Mouse (Mus musculus) lung, postnatal 0 days (tissue): ENCODE results near the gene 1700001O22Rik. TPM values are rescaled to one million over a fixed set of nuclear protein-coding genes. Genes with fewer than 3 reads are reported as not detected.
A peak's percentile ranks its signal among the peaks of the same experiment; 100 is the strongest.

Experiments used
- ATAC-seq: fragments of 200-750 bp; cut with Nextera tagmentation; 2 replicates; pipeline ENCODE4 v1.8.0; 2017; ENCODE audit warnings: moderate library complexity
- DNase-seq: peaks from one replicate; pipeline ENCODE4 v3.0.0-alpha.2; 2016; ENCODE audit warnings: low spot score
- H3K27ac ChIP-seq: fragments of 300-500 bp; sonication (generic); 2 replicates; pipeline ENCODE4 v1.5.1; 2014; ENCODE audit warnings: antibody characterized with exemption, mild to moderate bottlenecking, low read length, mixed read lengths
- H3K27me3 ChIP-seq: fragments of 300-500 bp; sonication (generic); replicated peaks from 2 replicates; pipeline ENCODE4 v1.6.1; 2014; ENCODE audit warnings: low read length, mixed read lengths; ENCODE audit not compliant: insufficient read depth
- H3K36me3 ChIP-seq: fragments of 300-500 bp; sonication (generic); 2 replicates; pipeline ENCODE4 v1.6.1; 2014; ENCODE audit warnings: low read length, mixed read lengths; ENCODE audit not compliant: insufficient read depth
- H3K4me1 ChIP-seq: fragments of 300-500 bp; sonication (generic); 2 replicates; pipeline ENCODE4 v1.6.1; 2014; ENCODE audit warnings: antibody characterized with exemption, low read depth, low read length, mixed read lengths; ENCODE audit not compliant: insufficient read depth
- H3K4me2 ChIP-seq: fragments of 300-500 bp; sonication (generic); replicated peaks from 2 replicates; pipeline ENCODE4 v1.6.1; 2014; ENCODE audit warnings: low read depth, mild to moderate bottlenecking, low read length, moderate library complexity, mixed read lengths
- H3K4me3 ChIP-seq: fragments of 300-500 bp; sonication (generic); 2 replicates; pipeline ENCODE4 v1.5.1; 2014; ENCODE audit warnings: low read depth, low read length
- H3K9ac ChIP-seq: fragments of 300-500 bp; sonication (generic); replicated peaks from 2 replicates; pipeline ENCODE4 v1.6.1; 2014; ENCODE audit warnings: low read depth, mild to moderate bottlenecking
- H3K9me3 ChIP-seq: fragments of 300-500 bp; sonication (generic); 2 replicates; pipeline ENCODE4 v1.6.1; 2016; ENCODE audit warnings: low read length, mixed read lengths
- CTCF ChIP-seq: IDR thresholded peaks from 2 replicates; pipeline ENCODE4 v1.5.1; 2016; ENCODE audit warnings: antibody characterized with exemption, mild to moderate bottlenecking
- EP300 ChIP-seq: IDR thresholded peaks from 2 replicates; pipeline ENCODE4 v1.6.1; 2016; ENCODE audit warnings: antibody characterized with exemption, mild to moderate bottlenecking, control low read depth
- WGBS: fragments of 180-500 bp; shearing (Covaris S2); extraction: QIAGEN DNeasy Blood & Tissue Kit; methylation state at CpG from one replicate; pipeline ENCODE4 v1.1.7; 2014; 5-methylcytosine and 5-hydroxymethylcytosine counted together
- polyA plus RNA-seq: library from polyadenylated mRNA; unstranded; fragments of >200 nt; fragmentation: Nextera tagmentation; extraction: Ambion mirVana; gene quantifications from 2 replicates; pipeline ENCODE4 v1.2.1, GENCODE M21; 2015

The 1700001O22Rik gene
- polyA plus RNA-seq, 1 experiment from 2014 or later: 0.47 TPM

- peaks cover 7% of the 10 kb centered on the region for H3K4me1 ChIP-seq
- no peaks in the 10 kb centered on the region for H3K27me3 ChIP-seq
- ATAC-seq: no peak
- no peak overlapping the region for H3K4me2 ChIP-seq
- TF ChIP-seq CTCF (no peak), EP300 (no peak)
- H3K27ac ChIP-seq: no peak overlapping the region
- no peaks in the 10 kb centered on the region for H3K9me3 ChIP-seq
- DNase-seq: no peak
- H3K9ac ChIP-seq: no peak overlapping the region
- H3K4me3 ChIP-seq: no peak overlapping the region
- WGBS: 86% methylated on average over 8 of the region's 8 CpGs
- H3K36me3 ChIP-seq: peaks cover 40% of the 10 kb centered on the region
These were observed 19.0 kb upstream of the 1700001O22Rik start for GRCm38 (mm10) chr2:30822460-30822859.

DNA sequence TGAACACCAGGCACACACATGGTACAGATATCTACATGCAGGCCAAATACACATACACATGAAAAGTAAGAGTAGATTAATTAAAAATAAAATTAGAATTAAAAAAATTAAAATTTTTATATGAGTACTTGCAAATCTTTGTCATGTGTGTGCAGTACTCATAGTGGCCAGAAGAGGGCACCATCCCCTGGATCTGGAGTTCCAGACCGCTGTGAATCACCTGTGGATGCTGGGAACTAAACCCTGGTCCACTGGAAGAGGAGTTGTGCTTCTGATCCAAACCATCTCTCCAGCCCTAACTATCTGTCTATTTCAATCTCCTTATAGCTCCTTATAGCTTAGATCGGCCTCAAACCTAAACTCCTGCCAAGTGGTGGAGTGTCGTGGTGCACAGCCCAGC lies 17.6 kb upstream of the 1700001O22Rik start:
- Histone ChIP-seq H3K36me3 (peaks cover 36% of the 10 kb centered on the region), H3K27ac (no peak overlapping the region), H3K9ac (no peak overlapping the region), H3K4me1 (no peaks in the 10 kb centered on the region), H3K9me3 (no peaks in the 10 kb centered on the region), H3K4me2 (no peak overlapping the region), H3K4me3 (no peak overlapping the region), H3K27me3 (no peaks in the 10 kb centered on the region)
- ATAC-seq (no peak), DNase-seq (no peak)
- TF ChIP-seq CTCF: peak; percentile 45
- no peak for TF ChIP-seq EP300
- 94% methylated on average over 3 of the region's 3 CpGs for WGBS

DNA sequence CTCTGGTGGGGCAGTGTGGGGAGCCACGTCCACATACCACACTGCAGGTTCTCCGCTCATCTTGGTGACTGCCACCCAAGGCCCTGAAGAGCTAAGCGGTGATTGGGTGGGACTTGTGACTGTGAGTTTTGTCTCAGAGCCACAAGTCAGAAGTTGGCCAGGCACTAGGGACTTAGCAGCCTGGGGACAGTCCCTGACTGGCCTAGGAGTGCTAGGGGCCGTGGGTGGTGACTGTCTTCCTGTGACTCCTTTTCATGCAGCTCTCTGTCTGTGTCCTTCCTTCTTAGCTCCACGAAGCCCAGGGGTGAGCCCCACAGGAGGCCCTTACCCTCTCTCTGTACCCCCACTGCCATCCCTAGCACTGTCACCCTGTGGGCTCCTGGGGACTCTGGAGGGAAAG lies 16.4 kb upstream of the 1700001O22Rik start:
- peaks cover 28% of the 10 kb centered on the region for H3K36me3 ChIP-seq
- ATAC-seq (no peak), DNase-seq (no peak)
- no peaks in the 10 kb centered on the region for H3K9me3 ChIP-seq
- no peak overlapping the region for H3K27ac ChIP-seq
- no peak overlapping the region for H3K9ac ChIP-seq
- WGBS: 87% methylated on average over 5 of the region's 5 CpGs
- no peaks in the 10 kb centered on the region for H3K27me3 ChIP-seq
- H3K4me3 ChIP-seq: no peak overlapping the region
- TF ChIP-seq CTCF (no peak), EP300 (no peak)
- no peak overlapping the region for H3K4me2 ChIP-seq
- no peaks in the 10 kb centered on the region for H3K4me1 ChIP-seq

DNA sequence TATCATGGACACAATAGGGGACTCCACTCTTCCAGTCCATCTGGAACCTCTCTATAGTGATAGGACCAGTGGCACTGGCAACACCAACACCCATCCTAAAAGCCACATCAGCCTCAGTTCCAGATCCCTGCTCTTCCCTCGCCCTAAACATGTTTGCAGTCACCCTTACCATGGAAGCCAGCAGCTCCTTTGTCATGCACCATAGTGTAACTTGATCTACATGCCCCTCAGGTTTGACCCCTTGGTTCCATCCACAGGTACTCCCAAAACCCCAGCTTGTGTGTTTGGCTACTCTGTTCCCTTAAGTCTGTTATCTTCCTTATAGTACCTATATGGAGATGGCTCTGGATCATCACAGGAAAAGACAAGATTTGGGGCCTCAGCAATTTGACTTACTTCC lies 12.9 kb upstream of the 1700001O22Rik start:
- Histone ChIP-seq H3K36me3 (0 out of 2 replicates have a peak, but pooled peaks cover 7% of the 10 kb centered on the region), H3K4me3 (no peak overlapping the region), H3K9me3 (no peaks in the 10 kb centered on the region), H3K4me1 (no peaks in the 10 kb centered on the region), H3K9ac (no peak overlapping the region), H3K27ac (no peak overlapping the region), H3K4me2 (no peak overlapping the region), H3K27me3 (no peaks in the 10 kb centered on the region)
- ATAC-seq (no peak), DNase-seq (no peak)
- no peak for TF ChIP-seq EP300
- WGBS: 80% methylated on average over 1 of the region's 1 CpGs

DNA sequence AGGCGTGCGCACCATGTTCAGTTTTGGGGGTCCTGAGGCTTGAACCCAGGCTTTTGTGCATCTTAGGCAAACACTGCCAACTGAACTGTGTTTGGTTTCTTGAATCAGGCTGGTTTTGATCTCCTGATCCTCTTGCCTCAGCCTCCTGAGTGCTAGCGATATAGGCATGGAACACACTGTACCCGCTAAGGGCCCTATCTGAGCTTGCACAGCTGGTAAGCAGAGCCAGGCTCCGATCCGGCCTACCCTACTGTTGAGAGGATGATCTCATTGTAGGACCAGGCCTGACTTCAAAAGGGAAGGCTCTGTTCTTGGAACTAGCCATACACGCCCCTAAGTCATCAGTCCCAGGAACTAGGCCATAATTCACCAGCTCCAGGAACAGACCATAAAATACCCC lies 7.1 kb upstream of the 1700001O22Rik start:
- Histone ChIP-seq H3K27me3 (no peaks in the 10 kb centered on the region), H3K9ac (no peak overlapping the region), H3K4me3 (no peak overlapping the region), H3K36me3 (no peaks in the 10 kb centered on the region), H3K4me1 (peaks cover 9% of the 10 kb centered on the region), H3K27ac (no peak overlapping the region), H3K9me3 (no peaks in the 10 kb centered on the region), H3K4me2 (no peak overlapping the region)
- DNase-seq (no peak), ATAC-seq (no peak)
- TF ChIP-seq EP300: no peak
- TF ChIP-seq CTCF: no peak
- WGBS: 87% methylated on average over 7 of the region's 7 CpGs

DNA sequence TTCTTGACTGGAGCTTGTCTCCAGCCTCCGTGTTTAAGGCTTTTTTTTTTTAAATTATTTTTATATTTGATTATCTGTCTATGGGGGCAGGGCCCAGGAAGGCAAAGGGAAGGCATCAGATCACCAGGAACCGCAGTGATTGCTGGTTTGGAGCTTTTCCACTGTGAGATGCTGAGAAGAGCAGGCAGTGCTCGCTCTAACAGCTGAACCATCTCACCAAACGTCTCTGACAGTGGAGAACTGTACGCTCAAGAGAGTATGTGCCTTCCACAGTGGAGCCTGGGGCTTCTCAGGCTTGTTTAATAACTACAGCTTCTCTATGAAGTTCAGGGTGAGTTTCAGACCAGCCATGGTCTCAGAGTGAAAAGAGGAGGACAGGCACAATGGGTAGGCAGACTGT lies 6.0 kb upstream of the 1700001O22Rik start:
- Histone ChIP-seq H3K36me3 (no peaks in the 10 kb centered on the region), H3K27ac (no peak overlapping the region), H3K4me1 (peaks cover 9% of the 10 kb centered on the region), H3K27me3 (no peaks in the 10 kb centered on the region), H3K9ac (no peak overlapping the region), H3K9me3 (no peaks in the 10 kb centered on the region), H3K4me2 (no peak overlapping the region), H3K4me3 (no peak overlapping the region)
- TF ChIP-seq CTCF (no peak), EP300 (no peak)
- DNase-seq: peak; percentile 58
- WGBS: 47% methylated on average over 5 of the region's 5 CpGs
- ATAC-seq: no peak

DNA sequence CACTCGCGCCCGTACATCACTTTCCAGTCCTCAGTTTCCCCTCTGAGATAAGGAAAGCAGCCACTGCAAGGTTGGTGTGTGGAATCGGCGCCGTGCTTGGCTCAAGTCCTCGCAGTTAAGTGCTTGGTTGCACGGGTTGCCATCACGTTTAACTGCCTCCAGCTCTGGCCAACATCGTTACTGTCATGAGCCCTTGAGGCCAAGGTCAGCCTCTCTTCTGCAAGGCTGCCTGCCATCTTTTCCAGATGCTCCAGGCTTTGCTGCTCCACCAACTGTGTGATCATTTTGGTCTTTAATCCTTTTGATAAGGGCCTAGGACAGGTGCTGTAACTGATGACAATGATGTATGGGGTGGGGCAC lies 4.8 kb upstream of the 1700001O22Rik start:
- Histone ChIP-seq H3K4me1 (peaks cover 9% of the 10 kb centered on the region), H3K27ac (peak overlapping the region; percentile 87), H3K9me3 (no peaks in the 10 kb centered on the region), H3K36me3 (no peaks in the 10 kb centered on the region), H3K4me2 (peak overlapping the region; percentile 85), H3K9ac (peak overlapping the region; percentile 73), H3K27me3 (no peaks in the 10 kb centered on the region), H3K4me3 (peak overlapping the region; percentile 60)
- DNase-seq: peak; percentile 18
- TF ChIP-seq EP300 (no peak), CTCF (no peak)
- WGBS: under 1% methylated on average over 10 of the region's 10 CpGs
- no peak for ATAC-seq
